Mouse (Mus musculus) liver, embryonic 14.5 days (tissue): ENCODE results near the gene Polr3gl. TPM values are rescaled to one million over a fixed set of nuclear protein-coding genes. Genes with fewer than 3 reads are reported as not detected.

Source experiments
- ATAC-seq: fragments of 200-750 bp; cut with Nextera tagmentation; 2 replicates; pipeline ENCODE4 v1.8.0; 2017; ENCODE audit warnings: moderate number of reproducible peaks, mild to moderate bottlenecking, moderate library complexity; ENCODE audit not compliant: insufficient read depth
- DNase-seq, 3 experiments: peaks; one replicate each; pipeline ENCODE4 v3.0.0-alpha.2; 2012 to 2013; ENCODE audit warnings: low read depth in 3 of 3, low spot score in 3 of 3
- H3K27ac ChIP-seq: fragments of 300-500 bp; sonication (generic); 2 replicates; pipeline ENCODE4 v1.5.1; 2014; ENCODE audit warnings: moderate library complexity, mild to moderate bottlenecking, control low read depth, inconsistent platforms
- H3K27me3 ChIP-seq: fragments of 300-500 bp; sonication (generic); 2 replicates; pipeline ENCODE4 v1.6.1; 2014; ENCODE audit warnings: mild to moderate bottlenecking, low read length, moderate library complexity; ENCODE audit not compliant: control insufficient read depth, insufficient read depth
- H3K36me3 ChIP-seq: fragments of 300-500 bp; sonication (generic); replicated peaks from 2 replicates; pipeline ENCODE4 v1.6.1; 2014; ENCODE audit warnings: low read depth; ENCODE audit not compliant: control insufficient read depth, insufficient read depth
- H3K4me1 ChIP-seq, 2 experiments: fragments of 200-500 bp in 1 of 2; fragments of 300-500 bp in 1 of 2; sonication (generic) in 1 of 2; replicated peaks; 2 replicates each; pipeline ENCODE4 v1.6.1; 2012 to 2014; ENCODE audit warnings: antibody characterized with exemption in 1 of 2, inconsistent platforms in 1 of 2, low read length in 1 of 2; ENCODE audit not compliant: control insufficient read depth in 2 of 2, insufficient read depth in 2 of 2
- H3K4me2 ChIP-seq: fragments of 300-500 bp; sonication (generic); 2 replicates; pipeline ENCODE4 v1.6.1; 2014; ENCODE audit warnings: low read depth, mild to moderate bottlenecking, control low read depth, moderate library complexity
- H3K4me3 ChIP-seq, 2 experiments: fragments of 200-500 bp in 1 of 2; fragments of 300-500 bp in 1 of 2; sonication (generic) in 1 of 2; 2 replicates each; pipeline ENCODE4 v1.5.1; 2012 to 2014; ENCODE audit warnings: low read depth in 2 of 2, low read length in 2 of 2, mild to moderate bottlenecking in 2 of 2, control low read depth in 1 of 2, inconsistent platforms in 1 of 2, moderate library complexity in 1 of 2; ENCODE audit not compliant: insufficient read depth in 1 of 2
- H3K9ac ChIP-seq: fragments of 300-500 bp; sonication (generic); replicated peaks from 2 replicates; pipeline ENCODE4 v1.6.1; 2014; ENCODE audit warnings: mild to moderate bottlenecking, control low read depth, moderate library complexity
- H3K9me3 ChIP-seq: fragments of 300-500 bp; sonication (generic); 2 replicates; pipeline ENCODE4 v1.6.1; 2016; ENCODE audit warnings: low read length, mixed read lengths; ENCODE audit not compliant: control insufficient read depth
- CTCF ChIP-seq: IDR thresholded peaks from 2 replicates; pipeline ENCODE4 v1.5.1; 2016; ENCODE audit warnings: antibody characterized with exemption, low read depth, control low read depth
- EP300 ChIP-seq: IDR thresholded peaks from 2 replicates; pipeline ENCODE4 v1.6.1; 2016; ENCODE audit warnings: antibody characterized with exemption, low read depth
- WGBS: fragments of 180-500 bp; shearing (Covaris S2); extraction: QIAGEN DNeasy Blood & Tissue Kit; methylation state at CpG from one replicate; pipeline ENCODE4 v1.1.7; 2014; ENCODE audit not compliant: insufficient replicate concordance; 5-methylcytosine and 5-hydroxymethylcytosine counted together
- polyA plus RNA-seq, 2 experiments: library from polyadenylated mRNA; depleted of rRNA in 1 of 2; stranded (reverse) in 1 of 2; unstranded in 1 of 2; fragments of >200 nt; fragmentation: Nextera tagmentation in 1 of 2; extraction: Ambion mirVana in 1 of 2; gene quantifications; 2 replicates each; pipeline versions ENCODE4 v1.2.1 to v1.2.3; 2012 to 2014

Gene Polr3gl
- polyA plus RNA-seq, 2 experiments, result 3.0 to 11.8 TPM

DNA sequence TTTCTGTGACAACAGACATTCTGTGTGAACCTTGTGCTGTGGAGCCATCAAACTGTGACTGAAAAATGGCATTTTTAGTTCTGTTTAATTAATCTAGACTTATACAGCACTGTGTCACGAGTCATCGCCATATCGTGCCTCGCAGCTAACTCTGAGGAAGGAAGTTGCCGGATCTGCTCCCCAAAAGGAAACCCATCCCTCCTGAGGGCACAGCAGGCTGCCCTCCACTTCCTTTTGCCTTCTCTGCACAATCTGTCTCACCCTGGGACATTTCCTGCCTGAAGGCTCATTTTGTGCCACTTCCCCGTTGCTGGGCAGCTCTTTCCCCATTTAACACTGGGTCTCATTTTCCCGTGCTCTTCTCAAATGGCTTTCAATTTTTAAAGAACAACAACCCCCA, 29.3 kb downstream of the Polr3gl start:
- WGBS, result 10% methylated on average over 7 of the region's 7 CpGs
- H3K9ac ChIP-seq, result peak overlapping the region; percentile 27; the same call in 1 of the 2 replicates
- H3K27ac ChIP-seq, result no peak overlapping the region
- peaks cover 13% of the 10 kb centered on the region for H3K36me3 ChIP-seq
- TF ChIP-seq CTCF, result no peak
- no peak for TF ChIP-seq EP300
- H3K9me3 ChIP-seq, result no peaks in the 10 kb centered on the region
- DNase-seq (no peak), ATAC-seq (peak; percentile 54)
- no peaks in the 10 kb centered on the region for H3K27me3 ChIP-seq
- peaks cover 13 to 32% of the 10 kb centered on the region in 2 experiments; a peak in 3 of 4 replicates for H3K4me1 ChIP-seq
- peak overlapping the region; percentile 52 for H3K4me2 ChIP-seq
- H3K4me3 ChIP-seq, result peak overlapping the region in 1 of 2 experiments; percentile 23; a peak in 1 of 4 replicates

- Histone ChIP-seq H3K9ac (no peak overlapping the region), H3K4me2 (peak overlapping the region; percentile 52), H3K36me3 (peaks cover 15% of the 10 kb centered on the region), H3K9me3 (no peaks in the 10 kb centered on the region), H3K4me1 (peaks cover 17 to 35% of the 10 kb centered on the region in 2 experiments), H3K27ac (no peak overlapping the region), H3K27me3 (no peaks in the 10 kb centered on the region), H3K4me3 (no peak overlapping the region)
- TF ChIP-seq CTCF (no peak), EP300 (no peak)
- 33% methylated on average over 10 of the region's 10 CpGs for WGBS
- ATAC-seq (peak; percentile 22; the same call in 1 of the 2 replicates), DNase-seq (no peak)
Observed at GRCm38 (mm10) chr3:96563911-96564632, 29.9 kb downstream of the Polr3gl start.

DNA sequence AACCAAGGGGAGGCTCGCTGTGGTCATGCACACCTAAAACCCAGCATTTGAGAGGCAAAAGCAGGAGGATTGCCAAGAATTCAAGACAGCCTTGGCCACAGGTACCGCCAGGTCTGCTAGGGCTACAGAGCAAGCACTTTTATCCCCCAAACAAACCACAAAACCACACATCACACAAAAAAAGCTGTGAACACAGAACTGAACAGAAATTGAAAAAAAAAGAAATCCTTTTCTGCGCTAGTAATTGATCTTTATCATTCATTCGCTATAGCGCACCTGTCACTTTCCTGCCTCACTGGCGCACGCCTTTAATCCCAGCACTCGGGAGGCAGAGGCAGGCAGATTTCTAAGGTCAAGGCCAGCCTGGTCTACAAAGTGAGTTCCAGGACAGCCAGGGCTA, 30.7 kb downstream of the Polr3gl start:
- Histone ChIP-seq H3K9me3 (no peaks in the 10 kb centered on the region), H3K4me2 (no peak overlapping the region), H3K36me3 (peaks cover 15% of the 10 kb centered on the region), H3K4me3 (no peak overlapping the region), H3K9ac (no peak overlapping the region), H3K27ac (no peak overlapping the region), H3K4me1 (peaks cover 17 to 35% of the 10 kb centered on the region in 2 experiments), H3K27me3 (no peaks in the 10 kb centered on the region)
- DNase-seq, result no peak
- 60% methylated on average over 8 of the region's 8 CpGs for WGBS
- no peak for TF ChIP-seq CTCF
- TF ChIP-seq EP300, result no peak
- no peak for ATAC-seq

GRCm38 (mm10) chr3:96561946-96562681, 31.9 kb downstream of the Polr3gl start:
- TF ChIP-seq CTCF (no peak), EP300 (no peak)
- no peak for DNase-seq
- Histone ChIP-seq H3K9me3 (no peaks in the 10 kb centered on the region), H3K4me1 (peaks cover 17 to 33% of the 10 kb centered on the region in 2 experiments), H3K27ac (no peak overlapping the region), H3K27me3 (no peaks in the 10 kb centered on the region), H3K36me3 (peaks cover 15% of the 10 kb centered on the region), H3K9ac (no peak overlapping the region), H3K4me3 (no peak overlapping the region), H3K4me2 (peak overlapping the region; percentile 99; the same call in 1 of the 2 replicates)
- ATAC-seq, result no peak
- WGBS, result 41% methylated on average over 10 of the region's 10 CpGs
